Mouse (Mus musculus): Measurements from ENCODE around the gene Rad51c. TPM values are rescaled to one million over a fixed set of nuclear protein-coding genes. Genes with fewer than 3 reads are reported as not detected.

The Rad51c gene
- polyA plus RNA-seq, 1 experiment, result not detected

GRCm38 (mm10) chr11:87357317-87358300 lies 47.1 kb downstream of the Rad51c start:
- TF ChIP-seq POLR2A (IDR thresholded peaks at IDR 0.05; ENCODE audit: insufficient read depth, low read depth, low read length) (no peak), CTCF (IDR thresholded peaks at IDR 0.05; ENCODE audit: insufficient read depth, low read depth, low read length) (no peak)
- WGBS, result 1% methylated on average over 31 of the region's 31 CpGs
- Histone ChIP-seq H3K4me1 (ENCODE audit: control insufficient read depth, insufficient read depth, low read length) (peaks cover 4% of the 10 kb centered on the region; the same call in 1 of the 2 replicates), H3K27ac (ENCODE audit: insufficient read depth, low read depth, low read length) (peak overlapping the region; percentile 92), H3K4me3 (ENCODE audit: insufficient read depth, low read depth, low read length) (peak overlapping the region; percentile 89)

- WGBS, result 78% methylated on average over 1 of the region's 1 CpGs
- Histone ChIP-seq H3K27ac (ENCODE audit: insufficient read depth, low read depth, low read length) (no peak overlapping the region), H3K4me1 (ENCODE audit: control insufficient read depth, insufficient read depth, low read length) (peaks cover 5% of the 10 kb centered on the region), H3K4me3 (ENCODE audit: insufficient read depth, low read depth, low read length) (no peak overlapping the region)
- TF ChIP-seq POLR2A (IDR thresholded peaks at IDR 0.05; ENCODE audit: insufficient read depth, low read depth, low read length), result no peak
- no peak for TF ChIP-seq CTCF (IDR thresholded peaks at IDR 0.05; ENCODE audit: insufficient read depth, low read depth, low read length)
Measured at GRCm38 (mm10) chr11:87354861-87355260, 49.9 kb downstream of the Rad51c start.

GRCm38 (mm10) chr11:87353646-87354170 lies 51.0 kb downstream of the Rad51c start:
- H3K4me1 ChIP-seq (ENCODE audit: control insufficient read depth, insufficient read depth, low read length), result peaks cover 5% of the 10 kb centered on the region
- peak overlapping the region; percentile 36; the same call in 1 of the 2 replicates for H3K27ac ChIP-seq (ENCODE audit: insufficient read depth, low read depth, low read length)
- WGBS, result 58% methylated on average over 7 of the region's 7 CpGs
- no peak overlapping the region for H3K4me3 ChIP-seq (ENCODE audit: insufficient read depth, low read depth, low read length)
- TF ChIP-seq POLR2A (IDR thresholded peaks at IDR 0.05; ENCODE audit: insufficient read depth, low read depth, low read length), result no peak
- TF ChIP-seq CTCF (IDR thresholded peaks at IDR 0.05; ENCODE audit: insufficient read depth, low read depth, low read length), result no peak

Other genes with a start within 250 kb of the Rad51c start
- gene Ppm1e, start 45.9 kb downstream of the Rad51c start, polyA plus RNA-seq (2012; ENCODE audit: insufficient read depth, insufficient read length, low replicate concordance, missing spikeins), result 159 and 312 TPM in 2 replicates
- not detected in 2 replicates for gene Tex14, start 111 bp upstream of the Rad51c start, polyA plus RNA-seq (2012; ENCODE audit: insufficient read depth, insufficient read length, low replicate concordance, missing spikeins)
- not detected in 2 replicates for gene Gm11492, start 161.7 kb upstream of the Rad51c start, polyA plus RNA-seq (2012; ENCODE audit: insufficient read depth, insufficient read length, low replicate concordance, missing spikeins)
- not detected in 2 replicates for gene Sept4, start 163.9 kb upstream of the Rad51c start, polyA plus RNA-seq (2012; ENCODE audit: insufficient read depth, insufficient read length, low replicate concordance, missing spikeins)
- not detected in 2 replicates for gene Mtmr4, start 187.2 kb upstream of the Rad51c start, polyA plus RNA-seq (2012; ENCODE audit: insufficient read depth, insufficient read length, low replicate concordance, missing spikeins)
- gene Hsf5, start 212.2 kb upstream of the Rad51c start, polyA plus RNA-seq (2012; ENCODE audit: insufficient read depth, insufficient read length, low replicate concordance, missing spikeins), result not detected in 2 replicates